ENCODE assay signal across 8 mouse cellular contexts in the genomic region with DNA sequence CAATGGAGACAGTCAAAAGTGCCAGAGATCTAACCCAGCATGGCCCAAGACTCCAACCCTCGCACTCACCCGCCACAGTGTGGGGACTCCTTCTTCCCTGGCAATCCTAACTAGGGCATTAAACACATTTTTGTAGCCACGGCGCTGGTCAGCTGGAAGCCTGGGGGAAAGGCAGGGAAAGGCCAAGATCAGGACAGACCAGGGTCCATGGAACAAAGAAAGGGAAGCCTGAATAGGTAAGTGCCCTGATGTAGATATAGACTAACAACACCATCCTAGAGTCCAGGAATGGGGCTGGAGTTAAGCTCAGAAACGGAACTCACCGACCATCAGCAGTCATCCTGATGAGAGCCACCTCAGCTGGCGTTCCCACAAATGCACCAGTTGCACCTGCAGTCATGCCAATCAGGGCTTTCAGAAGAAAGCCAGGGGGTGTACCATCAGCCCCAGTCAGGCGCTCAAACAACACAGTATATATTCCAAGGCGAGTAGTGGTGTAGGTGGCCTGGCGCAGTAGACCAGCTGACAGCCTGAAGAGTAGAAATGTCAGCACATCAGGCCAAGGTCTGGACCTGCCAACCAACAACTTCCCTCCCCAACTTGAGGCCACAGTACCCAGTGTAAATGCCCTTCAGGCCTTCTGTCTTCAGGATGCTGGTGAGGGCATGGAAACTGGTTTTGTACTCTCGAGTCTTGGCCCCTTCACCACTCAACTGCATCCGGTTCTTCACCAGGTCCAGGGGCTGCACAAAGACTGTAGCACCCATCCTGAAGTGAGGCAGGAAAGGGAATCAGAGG. TPM values are rescaled to one million over a fixed set of nuclear protein-coding genes. Genes with fewer than 3 reads are reported as not detected.
DNase-seq lines count a peak whose midpoint lies in the region; ATAC-seq and TF ChIP-seq lines count a peak whose summit lies in the region.

No protein-coding gene starts in this region.

- H3K4me3 ChIP-seq in spleen, adult 2 months (ENCODE audit: extremely low read depth, insufficient read depth, insufficient read length) = peak overlapping the region; percentile 79; the same call in 1 of the 2 replicates
- H3K4me3 ChIP-seq in forebrain, embryonic 15.5 days = peak overlapping the region; percentile 65
- peak overlapping the region; percentile 91 for H3K4me3 ChIP-seq in limb, embryonic 13.5 days
- peak overlapping the region; percentile 71 for H3K4me3 ChIP-seq in stomach, embryonic 15.5 days (replicated peaks)

- H3K36me3 ChIP-seq in spleen, adult 2 months (ENCODE audit: control insufficient read depth, insufficient read depth, low read length) = peaks cover 24% of the 10 kb centered on the region
- H3K36me3 ChIP-seq in forebrain, embryonic 15.5 days = peaks cover 36% of the 10 kb centered on the region
- H3K36me3 ChIP-seq in limb, embryonic 13.5 days = peaks cover 52% of the 10 kb centered on the region
- peaks cover 37% of the 10 kb centered on the region for H3K36me3 ChIP-seq in stomach, embryonic 15.5 days

- DNase-seq in spleen, adult 2 months (ENCODE audit: low read depth in 1 of 2, low spot score in 2 of 2) = no peak
- DNase-seq in spleen, postnatal 36 days (ENCODE audit: low spot score in 2 of 2) = no peak
- DNase-seq in urinary bladder, postnatal 14 days (ENCODE audit: low spot score) = no peak
- DNase-seq in c-Kit-positive CD71-positive TER-119-positive erythroid progenitor cells, embryonic 14.5 days (ENCODE audit: low spot score) = no peak
- no peak for DNase-seq in ovary, adult 18-20 months (ENCODE audit: low spot score)

- H3K4me2 ChIP-seq in forebrain, embryonic 15.5 days (replicated peaks) = peak overlapping the region; percentile 75
- peak overlapping the region; percentile 77 for H3K4me2 ChIP-seq in limb, embryonic 13.5 days (replicated peaks)
- H3K4me2 ChIP-seq in stomach, embryonic 15.5 days = peak overlapping the region; percentile 71

- no peaks in the 10 kb centered on the region for H3K9me3 ChIP-seq in forebrain, embryonic 15.5 days
- no peaks in the 10 kb centered on the region for H3K9me3 ChIP-seq in limb, embryonic 13.5 days
- H3K9me3 ChIP-seq in stomach, embryonic 15.5 days = no peaks in the 10 kb centered on the region

- peaks cover 15% of the 10 kb centered on the region; the same call in 1 of the 2 replicates for H3K4me1 ChIP-seq in spleen, adult 2 months (ENCODE audit: control insufficient read depth, insufficient read depth, insufficient read length)
- H3K4me1 ChIP-seq in forebrain, embryonic 15.5 days = peaks cover 37% of the 10 kb centered on the region
- H3K4me1 ChIP-seq in limb, embryonic 13.5 days = peaks cover 37% of the 10 kb centered on the region
- peaks cover 32% of the 10 kb centered on the region for H3K4me1 ChIP-seq in stomach, embryonic 15.5 days

- no peak for TF ChIP-seq POLR2A in spleen, adult 2 months (IDR thresholded peaks at IDR 0.05; ENCODE audit: low read depth, low read length)

- no peak for ATAC-seq in forebrain, embryonic 15.5 days (replicated peaks)
- ATAC-seq in limb, embryonic 13.5 days (ENCODE audit: low FRiP score, low read depth) = no peak
- no peak for ATAC-seq in stomach, embryonic 15.5 days (ENCODE audit: insufficient read depth, low FRiP score, low read depth)

- no peak for TF ChIP-seq CTCF in spleen, adult 2 months (IDR thresholded peaks at IDR 0.05; ENCODE audit: extremely low read depth, insufficient read depth, insufficient read length, insufficient replicate concordance)

- 82% methylated on average over 12 of the region's 12 CpGs for WGBS in spleen, adult 2 months
- 89% methylated on average over 12 of the region's 12 CpGs for WGBS in forebrain, embryonic 15.5 days
- WGBS in limb, embryonic 13.5 days = 90% methylated on average over 12 of the region's 12 CpGs
- 86% methylated on average over 12 of the region's 12 CpGs for WGBS in stomach, embryonic 15.5 days

- H3K27ac ChIP-seq in spleen, adult 2 months (ENCODE audit: insufficient read depth, low read length) = no peak overlapping the region; the same call in 1 of the 2 replicates
- H3K27ac ChIP-seq in forebrain, embryonic 15.5 days (replicated peaks) = no peak overlapping the region
- H3K27ac ChIP-seq in limb, embryonic 13.5 days = peak overlapping the region; percentile 91
- H3K27ac ChIP-seq in stomach, embryonic 15.5 days = peak overlapping the region; percentile 90; the same call in 1 of the 2 replicates

- H3K9ac ChIP-seq in forebrain, embryonic 15.5 days (replicated peaks) = peak overlapping the region; percentile 87
- peak overlapping the region; percentile 88 for H3K9ac ChIP-seq in limb, embryonic 13.5 days
- peak overlapping the region; percentile 88 for H3K9ac ChIP-seq in stomach, embryonic 15.5 days

- H3K27me3 ChIP-seq in spleen, adult 2 months (ENCODE audit: control insufficient read depth, insufficient read depth, low read length) = no peaks in the 10 kb centered on the region
- H3K27me3 ChIP-seq in forebrain, embryonic 15.5 days = no peaks in the 10 kb centered on the region
- H3K27me3 ChIP-seq in limb, embryonic 13.5 days = no peaks in the 10 kb centered on the region
- no peaks in the 10 kb centered on the region for H3K27me3 ChIP-seq in stomach, embryonic 15.5 days (replicated peaks)

RNA-seq across cellular contexts. Expression of gene Rnf167, which starts 1.4 kb away (rescaled TPM):
- 137 and 158 TPM in 2 replicates for polyA plus RNA-seq in spleen, adult 2 months (2012; rRNA removed)
- 126 and 130 TPM in 2 replicates for polyA plus RNA-seq in forebrain, embryonic 15.5 days (2015; fragmentation: Nextera tagmentation; extraction: Ambion mirVana)
- polyA plus RNA-seq in limb, embryonic 13.5 days (2015; fragmentation: Nextera tagmentation; extraction: Ambion mirVana) = 120 and 129 TPM in 2 replicates
- 97.2 and 108 TPM in 2 replicates for polyA plus RNA-seq in stomach, embryonic 15.5 days (2015; fragmentation: Nextera tagmentation; extraction: Ambion mirVana)

RNA-seq across cellular contexts. Expression of gene Slc25a11, which starts 1.6 kb away (rescaled TPM):
- polyA plus RNA-seq in spleen, adult 2 months (2012; rRNA removed) = 73.0 and 78.7 TPM in 2 replicates
- polyA plus RNA-seq in forebrain, embryonic 15.5 days (2015; fragmentation: Nextera tagmentation; extraction: Ambion mirVana) = 167 and 168 TPM in 2 replicates
- polyA plus RNA-seq in limb, embryonic 13.5 days (2015; fragmentation: Nextera tagmentation; extraction: Ambion mirVana) = 165 and 173 TPM in 2 replicates
- polyA plus RNA-seq in stomach, embryonic 15.5 days (2015; fragmentation: Nextera tagmentation; extraction: Ambion mirVana) = 150 and 151 TPM in 2 replicates

RNA-seq across cellular contexts. Expression of gene Gp1ba, which starts 6.7 kb away (rescaled TPM):
- polyA plus RNA-seq in spleen, adult 2 months (2012; rRNA removed) = 6.8 and 9.3 TPM in 2 replicates
- 0.08 and 0.24 TPM in 2 replicates for polyA plus RNA-seq in forebrain, embryonic 15.5 days (2015; fragmentation: Nextera tagmentation; extraction: Ambion mirVana)
- 0.18 and 0.22 TPM in 2 replicates for polyA plus RNA-seq in limb, embryonic 13.5 days (2015; fragmentation: Nextera tagmentation; extraction: Ambion mirVana)
- polyA plus RNA-seq in stomach, embryonic 15.5 days (2015; fragmentation: Nextera tagmentation; extraction: Ambion mirVana) = 0.09 and 0.19 TPM in 2 replicates

RNA-seq across cellular contexts. Expression of gene Pfn1, which starts 8.8 kb away (rescaled TPM):
- polyA plus RNA-seq in spleen, adult 2 months (2012; rRNA removed) = 2,122 and 3,201 TPM in 2 replicates
- polyA plus RNA-seq in forebrain, embryonic 15.5 days (2015; fragmentation: Nextera tagmentation; extraction: Ambion mirVana) = 683 and 724 TPM in 2 replicates
- 1,638 and 1,674 TPM in 2 replicates for polyA plus RNA-seq in limb, embryonic 13.5 days (2015; fragmentation: Nextera tagmentation; extraction: Ambion mirVana)
- polyA plus RNA-seq in stomach, embryonic 15.5 days (2015; fragmentation: Nextera tagmentation; extraction: Ambion mirVana) = 1,701 and 2,042 TPM in 2 replicates

RNA-seq across cellular contexts. Expression of gene Eno3, which starts 11.3 kb away (rescaled TPM):
- 15.3 and 20.0 TPM in 2 replicates for polyA plus RNA-seq in spleen, adult 2 months (2012; rRNA removed)
- polyA plus RNA-seq in forebrain, embryonic 15.5 days (2015; fragmentation: Nextera tagmentation; extraction: Ambion mirVana) = 6.3 and 8.4 TPM in 2 replicates
- 52.3 and 57.1 TPM in 2 replicates for polyA plus RNA-seq in limb, embryonic 13.5 days (2015; fragmentation: Nextera tagmentation; extraction: Ambion mirVana)
- 13.9 and 16.6 TPM in 2 replicates for polyA plus RNA-seq in stomach, embryonic 15.5 days (2015; fragmentation: Nextera tagmentation; extraction: Ambion mirVana)

Comparison
In these comparisons a context has a peak if more than half of its experiments do, and no peak if none do; other contexts are left out.
1. H3K27ac ChIP-seq: peak in limb, embryonic 13.5 days (single experiment) and stomach, embryonic 15.5 days (single experiment); none in spleen, adult 2 months (single experiment) and forebrain, embryonic 15.5 days (single experiment).
2. Peak in every context shown above with its lines, with median percentiles within 50 percentile points of each other: H3K4me3 ChIP-seq, H3K4me2 ChIP-seq and H3K9ac ChIP-seq.